Mouse (Mus musculus) CH12.LX (cell line): ENCODE measurements at regions not wholly inside any gene's neighbourhood (a gene's known extent, or its start where the extent isn't known, plus 50 kb on each side); places are given as distances from the start of the nearest gene placed in this dataset.

Source experiments
- DNase-seq: peaks from one replicate; pipeline ENCODE4 v3.0.0-alpha.2; 2013; ENCODE audit errors: extremely low read depth
- H3K27ac ChIP-seq: 2 replicates; pipeline ENCODE4 v1.5.1; 2012; ENCODE audit warnings: low read depth, mild to moderate bottlenecking, control low read depth, moderate library complexity; ENCODE audit not compliant: insufficient read depth
- H3K27me3 ChIP-seq: replicated peaks from 2 replicates; pipeline ENCODE3; 2012; ENCODE audit warnings: inconsistent platforms
- H3K36me3 ChIP-seq, 2 experiments: replicated peaks in 1 of 2; 2 replicates each; pipeline versions ENCODE3 to v1.6.1; 2012; ENCODE audit warnings: inconsistent platforms in 1 of 2, low read length in 1 of 2, mild to moderate bottlenecking in 1 of 2, mixed read lengths in 1 of 2, moderate library complexity in 1 of 2; ENCODE audit not compliant: control insufficient read depth in 1 of 2, insufficient read depth in 1 of 2
- H3K4me1 ChIP-seq, 2 experiments: 2 replicates each; pipeline ENCODE4 v1.6.1; 2012; ENCODE audit warnings: inconsistent platforms in 1 of 2, moderate library complexity in 1 of 2; ENCODE audit not compliant: insufficient read depth in 2 of 2, control insufficient read depth in 1 of 2
- H3K4me2 ChIP-seq: 2 replicates; pipeline ENCODE4 v1.6.1; 2012; ENCODE audit warnings: low read depth, mild to moderate bottlenecking, control low read depth; ENCODE audit not compliant: poor library complexity, insufficient read depth, severe bottlenecking
- H3K4me3 ChIP-seq, 3 experiments: fragments of 150-350 bp in 1 of 3; sonication (generic) in 1 of 3; replicated peaks in 1 of 3; 2 replicates each; pipeline versions ENCODE3 to v1.5.1; 2011 to 2012; ENCODE audit warnings: low read depth in 2 of 3, low read length in 2 of 3, mild to moderate bottlenecking in 2 of 3, moderate library complexity in 2 of 3, control low read depth in 1 of 3, improper control_type of control experiment in 1 of 3, inconsistent platforms in 1 of 3, mixed read lengths in 1 of 3; ENCODE audit not compliant: poor library complexity in 1 of 3
- H3K79me2 ChIP-seq: replicated peaks from 2 replicates; pipeline ENCODE4 v1.6.1; 2012; ENCODE audit warnings: mild to moderate bottlenecking, moderate library complexity; ENCODE audit not compliant: control insufficient read depth, poor library complexity, insufficient read depth, severe bottlenecking; ENCODE audit errors: extremely low read depth
- H3K9ac ChIP-seq: 2 replicates; pipeline ENCODE4 v1.6.1; 2012; ENCODE audit warnings: low read depth, mild to moderate bottlenecking, control low read depth, moderate library complexity; ENCODE audit not compliant: insufficient read depth
- H3K9me3 ChIP-seq: replicated peaks from 2 replicates; pipeline ENCODE3; 2012; ENCODE audit warnings: low read length, inconsistent platforms, mixed read lengths
- CHD1 ChIP-seq: IDR thresholded peaks from 2 replicates; pipeline ENCODE4 v1.6.1; 2012; ENCODE audit warnings: low read depth, low read length, improper control_type of control experiment, inconsistent platforms
- CHD2 ChIP-seq: IDR thresholded peaks from 2 replicates; pipeline ENCODE4 v1.6.1; 2011; ENCODE audit warnings: low read length, improper control_type of control experiment
- E2F4 ChIP-seq: IDR thresholded peaks from 2 replicates; pipeline ENCODE4 v1.6.1; 2011; ENCODE audit warnings: low read depth, low read length, improper control_type of control experiment; ENCODE audit not compliant: insufficient replicate concordance
- ELF1 ChIP-seq: IDR thresholded peaks from 2 replicates; pipeline ENCODE4 v1.6.1; 2014; ENCODE audit warnings: low read depth, mild to moderate bottlenecking, inconsistent platforms, low read length, improper control_type of control experiment
- EP300 ChIP-seq: IDR thresholded peaks from 2 replicates; pipeline ENCODE4 v1.6.1; 2011; ENCODE audit warnings: low read length, improper control_type of control experiment
- ETS1 ChIP-seq: conservative IDR thresholded peaks from 2 replicates; pipeline ENCODE4 v1.6.1; 2012; ENCODE audit warnings: low read depth, mild to moderate bottlenecking, inconsistent platforms, low read length, improper control_type of control experiment, moderate library complexity
- JUN ChIP-seq: IDR thresholded peaks from 2 replicates; pipeline ENCODE4 v1.6.1; 2011; ENCODE audit warnings: low read depth, mild to moderate bottlenecking, low read length, improper control_type of control experiment, moderate library complexity; ENCODE audit not compliant: insufficient read depth
- JUND ChIP-seq: conservative IDR thresholded peaks from 2 replicates; pipeline ENCODE4 v1.6.1; 2011; ENCODE audit warnings: low read depth, low read length, improper control_type of control experiment
- KAT2A ChIP-seq: IDR thresholded peaks from 2 replicates; pipeline ENCODE4 v1.6.1; 2012; ENCODE audit warnings: low read length, improper control_type of control experiment, inconsistent platforms; ENCODE audit not compliant: insufficient replicate concordance
- MAFK ChIP-seq: IDR thresholded peaks from 2 replicates; pipeline ENCODE4 v1.6.1; 2011; ENCODE audit warnings: low read length, improper control_type of control experiment; ENCODE audit not compliant: insufficient replicate concordance
- MAZ ChIP-seq: IDR thresholded peaks from 2 replicates; pipeline ENCODE4 v1.6.1; 2012; ENCODE audit warnings: low read depth, mild to moderate bottlenecking, inconsistent platforms, low read length, improper control_type of control experiment, moderate library complexity
- MEF2A ChIP-seq: IDR thresholded peaks from 2 replicates; pipeline ENCODE4 v1.6.1; 2014; ENCODE audit warnings: low read depth, mild to moderate bottlenecking, inconsistent platforms, low read length, improper control_type of control experiment, borderline replicate concordance
- MXI1 ChIP-seq: IDR thresholded peaks from 2 replicates; pipeline ENCODE4 v1.6.1; 2011; ENCODE audit warnings: mild to moderate bottlenecking, low read depth, low read length, improper control_type of control experiment
- MYC ChIP-seq: IDR thresholded peaks from 2 replicates; pipeline ENCODE4 v1.6.1; 2011; ENCODE audit warnings: low read depth, mild to moderate bottlenecking, improper control_type of control experiment, low read length
- NELFE ChIP-seq: IDR thresholded peaks from 2 replicates; pipeline ENCODE4 v1.6.1; 2011; ENCODE audit warnings: low read depth, low read length, improper control_type of control experiment
- NRF1 ChIP-seq: IDR thresholded peaks from 2 replicates; pipeline ENCODE4 v1.6.1; 2014; ENCODE audit warnings: low read depth, mild to moderate bottlenecking, inconsistent platforms, low read length, improper control_type of control experiment, moderate library complexity
- PAX5 ChIP-seq: IDR thresholded peaks from 2 replicates; pipeline ENCODE4 v1.6.1; 2012; ENCODE audit warnings: low read length, inconsistent platforms, mixed read lengths
- POLR2A ChIP-seq: IDR thresholded peaks from 2 replicates; pipeline ENCODE4 v1.6.1; 2011; ENCODE audit warnings: low read depth, mild to moderate bottlenecking, improper control_type of control experiment, low read length
- RAD21 ChIP-seq: IDR thresholded peaks from 2 replicates; pipeline ENCODE4 v1.6.1; 2011; ENCODE audit warnings: low read depth, mild to moderate bottlenecking, low read length, improper control_type of control experiment, moderate library complexity
- RCOR1 ChIP-seq: conservative IDR thresholded peaks from 2 replicates; pipeline ENCODE4 v1.6.1; 2012; ENCODE audit warnings: low read depth, mild to moderate bottlenecking, inconsistent platforms, low read length, improper control_type of control experiment
- SIN3A ChIP-seq: IDR thresholded peaks from 2 replicates; pipeline ENCODE4 v1.6.1; 2012; ENCODE audit warnings: low read length, improper control_type of control experiment, inconsistent platforms
- SMC3 ChIP-seq: IDR thresholded peaks from 2 replicates; pipeline ENCODE4 v1.6.1; 2011; ENCODE audit warnings: low read depth, low read length, improper control_type of control experiment
- TBP ChIP-seq: conservative IDR thresholded peaks from 2 replicates; pipeline ENCODE4 v1.6.1; 2011; ENCODE audit warnings: low read depth, low read length, improper control_type of control experiment
- USF1 ChIP-seq: IDR thresholded peaks from 2 replicates; pipeline ENCODE4 v1.6.1; 2014; ENCODE audit warnings: low read depth, mild to moderate bottlenecking, inconsistent platforms, low read length, improper control_type of control experiment
- ZC3H11A ChIP-seq: IDR thresholded peaks from 2 replicates; pipeline ENCODE4 v1.6.1; 2012; ENCODE audit warnings: low read depth, mild to moderate bottlenecking, inconsistent platforms, low read length, improper control_type of control experiment
- ZMIZ1 ChIP-seq: IDR thresholded peaks from 2 replicates; pipeline ENCODE4 v1.6.1; 2012; ENCODE audit warnings: low read depth, mild to moderate bottlenecking, inconsistent platforms, low read length, improper control_type of control experiment
- dilution Hi-C: fragments of 300-500 bp; cut with MboI; formaldehyde crosslinking; loops from 2 replicates; pipeline ENCODE4 v1.14.3; 2020; ENCODE audit warnings: low sequenced_read_pairs; ENCODE audit not compliant: extremely low pct_unique_long_range_greater_than_20kb, extremely low pct_ligation_motif_present
- in situ Hi-C: fragments of 300-500 bp; cut with MboI; formaldehyde crosslinking; loops from 3 replicates; pipeline ENCODE4 v1.14.3; 2019; ENCODE audit warnings: low sequenced_read_pairs, low pct_ligation_motif_present, low pct_unique_long_range_greater_than_20kb, mixed read lengths

DNA sequence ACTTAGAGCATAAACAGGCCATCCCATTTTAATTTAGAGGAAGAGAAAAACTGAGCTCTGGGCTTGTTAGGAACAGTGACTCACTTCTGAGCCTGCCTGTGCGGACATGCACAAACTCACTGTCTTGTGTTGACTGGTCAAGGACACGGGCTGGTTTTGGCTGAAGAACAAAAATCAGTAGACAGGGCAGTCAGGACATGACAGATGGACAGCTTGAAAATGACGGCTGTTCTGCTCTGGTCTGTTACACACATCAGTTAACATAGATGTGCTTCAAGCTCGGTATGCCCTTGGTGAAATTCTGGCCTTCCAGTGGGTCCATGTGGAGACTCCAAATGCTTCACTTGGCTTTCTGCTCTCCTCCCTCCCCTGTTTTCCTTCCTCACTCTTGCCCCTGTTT lies 248.4 kb downstream of the Lyplal1 start:
- Histone ChIP-seq H3K27me3 (no peaks in the 10 kb centered on the region), H3K4me3 (no peak overlapping the region), H3K9me3 (peaks cover 59% of the 10 kb centered on the region), H3K4me2 (no peak overlapping the region), H3K4me1 (no peaks in the 10 kb centered on the region), H3K79me2 (no peaks in the 10 kb centered on the region), H3K36me3 (no peaks in the 10 kb centered on the region), H3K9ac (no peak overlapping the region), H3K27ac (no peak overlapping the region)
- dilution Hi-C loops = no loop called here
- TF ChIP-seq TBP = no peak
- no peak for TF ChIP-seq MYC
- no peak for TF ChIP-seq ZMIZ1
- no peak for TF ChIP-seq NRF1
- no peak for TF ChIP-seq CHD1
- no peak for TF ChIP-seq USF1
- no peak for TF ChIP-seq CHD2
- no peak for TF ChIP-seq JUN
- TF ChIP-seq EP300 = no peak
- no peak for TF ChIP-seq MAFK
- no peak for TF ChIP-seq ETS1
- TF ChIP-seq SIN3A = no peak
- no peak for TF ChIP-seq POLR2A
- in situ Hi-C loops = no loop called here
- DNase-seq = no peak

DNA sequence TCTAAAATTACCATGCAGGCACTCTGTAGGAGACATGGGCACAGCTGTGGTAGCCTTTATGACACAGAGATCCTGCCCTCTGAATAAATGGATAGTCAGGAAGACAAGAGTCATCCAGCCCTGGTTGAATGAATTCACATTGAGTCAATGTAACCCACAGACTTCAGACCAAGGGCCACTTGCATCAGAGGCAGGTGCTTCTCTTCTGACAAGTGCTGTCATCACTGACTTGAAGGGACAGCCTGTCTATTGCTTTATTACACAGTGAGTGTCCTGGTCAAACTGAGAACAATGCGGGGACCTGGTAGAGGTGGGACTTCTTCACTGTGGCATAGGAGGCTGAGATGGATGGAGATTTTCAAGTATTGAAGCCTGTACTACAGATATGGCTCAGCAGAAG lies 230.1 kb downstream of the Lyplal1 start:
- dilution Hi-C loops = no loop called here
- no peaks in the 10 kb centered on the region for H3K27me3 ChIP-seq

More for the DNA sequence above, 230.1 kb downstream of the Lyplal1 start:
- DNase-seq = no peak
- Histone ChIP-seq H3K4me3 (no peak overlapping the region), H3K9ac (no peak overlapping the region), H3K79me2 (no peaks in the 10 kb centered on the region), H3K27ac (no peak overlapping the region), H3K36me3 (no peaks in the 10 kb centered on the region), H3K9me3 (peaks cover 54% of the 10 kb centered on the region), H3K4me2 (no peak overlapping the region), H3K4me1 (no peaks in the 10 kb centered on the region)
- TF ChIP-seq KAT2A (no peak), ZC3H11A (no peak), EP300 (no peak), MAZ (no peak), USF1 (no peak), MXI1 (no peak), SIN3A (no peak), NELFE (no peak), JUND (no peak), RCOR1 (no peak), PAX5 (no peak), MAFK (no peak), NRF1 (no peak), RAD21 (no peak), CHD1 (no peak), MEF2A (no peak), ELF1 (no peak), E2F4 (no peak), ZMIZ1 (no peak), SMC3 (no peak)
- in situ Hi-C loops = no loop called here
